Mouse (Mus musculus): ENCODE measurements at regions not wholly inside any gene's neighbourhood (a gene's known extent, or its start where the extent isn't known, plus 50 kb on each side); places are given as distances from the start of the nearest gene placed in this dataset.

DNA sequence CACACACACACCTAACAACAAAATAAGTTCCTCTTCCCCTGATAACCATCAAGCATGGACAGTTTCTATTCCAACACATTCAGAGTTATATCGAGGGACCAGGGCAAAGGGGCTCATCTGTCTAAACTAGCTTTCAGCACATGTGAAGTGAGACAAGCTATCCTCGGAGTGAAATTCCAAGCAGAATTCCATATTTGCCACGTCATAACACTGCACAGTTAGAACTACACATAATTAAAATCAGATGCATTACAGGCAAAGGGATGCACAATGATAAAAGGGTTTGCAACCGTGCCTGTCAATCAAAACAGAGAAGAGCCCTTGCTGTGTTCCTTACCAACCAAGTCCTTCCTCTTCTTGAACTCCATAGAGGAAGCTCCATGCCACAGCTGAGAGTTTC, 488.2 kb upstream of the Hs6st1 start:
- TF ChIP-seq MAX (IDR thresholded peaks at IDR 0.05): no peak
- TF ChIP-seq CTCF (IDR thresholded peaks at IDR 0.05; ENCODE audit: control insufficient read depth, insufficient read depth, insufficient read length): no peak

All from C2C12 (cell line).